Mouse (Mus musculus) lung, postnatal 0 days (tissue): Measurements from ENCODE around the gene 6030408B16Rik. TPM values are rescaled to one million over a fixed set of nuclear protein-coding genes. Genes with fewer than 3 reads are reported as not detected.
A peak's percentile ranks its signal among the peaks of the same experiment; 100 is the strongest.

ENCODE experiments used
- ATAC-seq: fragments of 200-750 bp; cut with Nextera tagmentation; 2 replicates; pipeline ENCODE4 v1.8.0; 2017; ENCODE audit warnings: moderate library complexity
- DNase-seq: peaks from one replicate; pipeline ENCODE4 v3.0.0-alpha.2; 2016; ENCODE audit warnings: low spot score
- H3K27ac ChIP-seq: fragments of 300-500 bp; sonication (generic); 2 replicates; pipeline ENCODE4 v1.5.1; 2014; ENCODE audit warnings: antibody characterized with exemption, mild to moderate bottlenecking, low read length, mixed read lengths
- H3K27me3 ChIP-seq: fragments of 300-500 bp; sonication (generic); replicated peaks from 2 replicates; pipeline ENCODE4 v1.6.1; 2014; ENCODE audit warnings: low read length, mixed read lengths; ENCODE audit not compliant: insufficient read depth
- H3K36me3 ChIP-seq: fragments of 300-500 bp; sonication (generic); 2 replicates; pipeline ENCODE4 v1.6.1; 2014; ENCODE audit warnings: low read length, mixed read lengths; ENCODE audit not compliant: insufficient read depth
- H3K4me1 ChIP-seq: fragments of 300-500 bp; sonication (generic); 2 replicates; pipeline ENCODE4 v1.6.1; 2014; ENCODE audit warnings: antibody characterized with exemption, low read depth, low read length, mixed read lengths; ENCODE audit not compliant: insufficient read depth
- H3K4me2 ChIP-seq: fragments of 300-500 bp; sonication (generic); replicated peaks from 2 replicates; pipeline ENCODE4 v1.6.1; 2014; ENCODE audit warnings: low read depth, mild to moderate bottlenecking, low read length, moderate library complexity, mixed read lengths
- H3K4me3 ChIP-seq: fragments of 300-500 bp; sonication (generic); 2 replicates; pipeline ENCODE4 v1.5.1; 2014; ENCODE audit warnings: low read depth, low read length
- H3K9ac ChIP-seq: fragments of 300-500 bp; sonication (generic); replicated peaks from 2 replicates; pipeline ENCODE4 v1.6.1; 2014; ENCODE audit warnings: low read depth, mild to moderate bottlenecking
- H3K9me3 ChIP-seq: fragments of 300-500 bp; sonication (generic); 2 replicates; pipeline ENCODE4 v1.6.1; 2016; ENCODE audit warnings: low read length, mixed read lengths
- CTCF ChIP-seq: IDR thresholded peaks from 2 replicates; pipeline ENCODE4 v1.5.1; 2016; ENCODE audit warnings: antibody characterized with exemption, mild to moderate bottlenecking
- EP300 ChIP-seq: IDR thresholded peaks from 2 replicates; pipeline ENCODE4 v1.6.1; 2016; ENCODE audit warnings: antibody characterized with exemption, mild to moderate bottlenecking, control low read depth
- WGBS: fragments of 180-500 bp; shearing (Covaris S2); extraction: QIAGEN DNeasy Blood & Tissue Kit; methylation state at CpG from one replicate; pipeline ENCODE4 v1.1.7; 2014; 5-methylcytosine and 5-hydroxymethylcytosine counted together
- polyA plus RNA-seq: library from polyadenylated mRNA; unstranded; fragments of >200 nt; fragmentation: Nextera tagmentation; extraction: Ambion mirVana; gene quantifications from 2 replicates; pipeline ENCODE4 v1.2.1, GENCODE M21; 2015

The 6030408B16Rik gene
- polyA plus RNA-seq, 1 experiment from 2014 or later, result 74.9 TPM

DNA sequence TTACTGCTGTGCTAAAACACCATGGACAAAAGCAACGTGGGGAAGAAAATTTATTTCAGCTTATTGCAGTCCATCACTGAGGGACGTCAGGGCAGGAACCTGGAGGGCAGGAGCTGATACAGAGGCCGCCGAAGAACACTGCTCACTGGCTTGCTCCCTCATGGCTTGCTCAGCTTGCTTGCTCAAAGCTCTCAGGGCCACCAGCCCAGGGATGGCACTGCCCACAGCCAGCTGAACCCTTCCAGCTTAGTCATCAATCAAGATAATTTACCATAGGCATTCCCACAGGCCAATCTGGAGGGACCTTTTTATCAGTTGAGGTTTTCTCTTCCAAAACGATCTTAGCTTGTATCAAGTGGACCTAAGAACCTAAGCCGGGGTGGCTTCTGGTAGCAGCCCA is 19.0 kb downstream of the 6030408B16Rik start:
- Histone ChIP-seq H3K27ac (no peak overlapping the region), H3K4me3 (no peak overlapping the region), H3K36me3 (no peaks in the 10 kb centered on the region), H3K4me1 (no peaks in the 10 kb centered on the region; the same call in 1 of the 2 replicates), H3K9ac (no peak overlapping the region), H3K27me3 (no peaks in the 10 kb centered on the region), H3K4me2 (no peak overlapping the region), H3K9me3 (no peaks in the 10 kb centered on the region)
- 68% methylated on average over 6 of the region's 6 CpGs for WGBS
- no peak for ATAC-seq
- no peak for TF ChIP-seq EP300
- no peak for TF ChIP-seq CTCF
- no peak for DNase-seq

DNA sequence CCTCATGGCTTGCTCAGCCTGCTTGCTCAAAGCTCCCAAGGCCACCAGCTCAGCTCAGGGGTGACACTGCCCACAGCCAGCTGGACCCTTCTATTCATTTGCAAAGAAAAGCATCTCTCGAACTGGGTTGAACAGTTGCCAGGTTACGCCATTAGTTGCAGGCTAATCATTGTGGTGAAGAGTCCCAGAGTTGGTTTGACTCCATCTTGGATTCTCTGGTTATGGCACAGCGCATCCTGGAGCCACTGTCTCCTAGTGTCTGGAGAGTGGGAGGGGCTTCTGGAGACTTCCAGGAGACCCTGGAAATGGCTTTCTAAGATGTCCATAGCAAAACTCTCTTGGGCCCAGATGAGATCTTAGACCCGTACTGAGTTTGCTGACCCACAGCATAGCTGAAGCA is 22.4 kb downstream of the 6030408B16Rik start:
- DNase-seq, result no peak
- no peak overlapping the region for H3K9ac ChIP-seq
- WGBS, result 79% methylated on average over 4 of the region's 4 CpGs
- TF ChIP-seq EP300, result no peak
- no peak for TF ChIP-seq CTCF
- no peak overlapping the region for H3K4me2 ChIP-seq
- H3K4me3 ChIP-seq, result no peak overlapping the region
- ATAC-seq, result no peak
- no peak overlapping the region for H3K27ac ChIP-seq
- no peaks in the 10 kb centered on the region; the same call in 1 of the 2 replicates for H3K4me1 ChIP-seq
- no peaks in the 10 kb centered on the region for H3K36me3 ChIP-seq
- H3K9me3 ChIP-seq, result no peaks in the 10 kb centered on the region
- no peaks in the 10 kb centered on the region for H3K27me3 ChIP-seq

GRCm38 (mm10) chr15:101315832-101316231 is 22.8 kb downstream of the 6030408B16Rik start:
- no peaks in the 10 kb centered on the region; the same call in 1 of the 2 replicates for H3K4me1 ChIP-seq
- H3K9me3 ChIP-seq, result no peaks in the 10 kb centered on the region
- no peaks in the 10 kb centered on the region for H3K36me3 ChIP-seq
- peak overlapping the region; percentile 27; the same call in 1 of the 2 replicates for H3K4me3 ChIP-seq
- WGBS, result 0% methylated on average over 11 of the region's 11 CpGs
- H3K27ac ChIP-seq, result no peak overlapping the region
- TF ChIP-seq EP300, result peak; percentile 75
- peak; percentile 96 for TF ChIP-seq CTCF
- ATAC-seq, result peak; percentile 83
- peak; percentile 95 for DNase-seq
- peak overlapping the region; percentile 54 for H3K4me2 ChIP-seq
- no peaks in the 10 kb centered on the region for H3K27me3 ChIP-seq
- H3K9ac ChIP-seq, result no peak overlapping the region

DNA sequence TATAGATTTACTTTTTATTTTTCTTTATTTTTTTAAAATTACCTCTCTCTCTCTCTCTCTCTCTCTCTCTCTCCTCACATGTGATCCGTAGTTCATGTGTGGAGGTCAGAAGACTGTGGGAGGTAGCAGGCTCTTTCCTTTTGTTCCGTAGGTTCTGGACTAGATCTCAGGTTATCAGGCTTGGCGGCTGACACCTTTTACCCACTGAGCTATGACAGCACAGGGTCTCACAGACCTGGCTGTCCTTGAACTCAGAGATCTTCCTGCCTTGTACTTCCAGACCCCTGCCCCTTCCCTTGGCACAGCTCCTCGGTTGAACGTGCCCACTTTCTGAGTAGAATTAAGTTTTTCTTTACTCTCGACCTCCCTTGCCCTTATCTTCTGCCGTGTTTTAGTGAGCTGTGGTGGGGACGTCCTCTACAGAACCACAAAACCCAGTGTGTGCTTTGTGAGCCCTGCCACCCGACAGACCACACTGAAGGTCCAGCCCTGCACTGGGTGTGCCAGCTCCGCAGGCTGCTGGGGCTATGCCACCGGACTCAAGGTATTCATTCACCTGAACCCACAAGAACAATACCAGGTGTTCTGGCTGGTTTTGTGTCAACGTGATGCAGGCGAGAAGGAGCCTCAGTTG is 23.4 kb downstream of the 6030408B16Rik start:
- TF ChIP-seq CTCF (no peak), EP300 (no peak)
- 55% methylated on average over 13 of the region's 13 CpGs for WGBS
- no peaks in the 10 kb centered on the region for H3K27me3 ChIP-seq
- H3K36me3 ChIP-seq, result no peaks in the 10 kb centered on the region
- H3K9ac ChIP-seq, result no peak overlapping the region
- ATAC-seq, result no peak
- H3K9me3 ChIP-seq, result no peaks in the 10 kb centered on the region
- no peaks in the 10 kb centered on the region; the same call in 1 of the 2 replicates for H3K4me1 ChIP-seq
- H3K27ac ChIP-seq, result no peak overlapping the region
- H3K4me3 ChIP-seq, result peak overlapping the region; percentile 27; the same call in 1 of the 2 replicates
- peak overlapping the region; percentile 54 for H3K4me2 ChIP-seq
- no peak for DNase-seq

- no peak overlapping the region for H3K4me3 ChIP-seq
- peak; percentile 19 for ATAC-seq
- peak overlapping the region; percentile 43 for H3K27ac ChIP-seq
- H3K36me3 ChIP-seq, result no peaks in the 10 kb centered on the region
- 62% methylated on average over 18 of the region's 18 CpGs for WGBS
- no peaks in the 10 kb centered on the region for H3K9me3 ChIP-seq
- no peaks in the 10 kb centered on the region for H3K27me3 ChIP-seq
- no peak overlapping the region for H3K4me2 ChIP-seq
- no peak for TF ChIP-seq CTCF
- no peak for TF ChIP-seq EP300
- H3K4me1 ChIP-seq, result no peaks in the 10 kb centered on the region; the same call in 1 of the 2 replicates
- H3K9ac ChIP-seq, result no peak overlapping the region
- DNase-seq, result no peak
Measured at GRCm38 (mm10) chr15:101316913-101317813, 24.2 kb downstream of the 6030408B16Rik start.

GRCm38 (mm10) chr15:101317814-101318500 is 24.9 kb downstream of the 6030408B16Rik start:
- WGBS, result 49% methylated on average over 2 of the region's 2 CpGs
- no peak overlapping the region; the same call in 1 of the 2 replicates for H3K27ac ChIP-seq
- no peak overlapping the region for H3K4me2 ChIP-seq
- H3K36me3 ChIP-seq, result no peaks in the 10 kb centered on the region
- no peak for ATAC-seq
- no peak for DNase-seq
- no peaks in the 10 kb centered on the region for H3K27me3 ChIP-seq
- no peaks in the 10 kb centered on the region for H3K9me3 ChIP-seq
- H3K4me3 ChIP-seq, result no peak overlapping the region
- H3K9ac ChIP-seq, result no peak overlapping the region
- H3K4me1 ChIP-seq, result no peaks in the 10 kb centered on the region; the same call in 1 of the 2 replicates
- TF ChIP-seq EP300, result no peak
- peak; percentile 5; the same call in 1 of the 2 replicates for TF ChIP-seq CTCF
